Mouse (Mus musculus): ENCODE measurements around the gene Pgm2. TPM values are rescaled to one million over a fixed set of nuclear protein-coding genes. Genes with fewer than 3 reads are reported as not detected.
A peak's percentile ranks its signal among the peaks of the same experiment; 100 is the strongest.

Gene Pgm2
- polyA plus RNA-seq, 1 experiment from 2014 or later = 27.8 TPM

DNA sequence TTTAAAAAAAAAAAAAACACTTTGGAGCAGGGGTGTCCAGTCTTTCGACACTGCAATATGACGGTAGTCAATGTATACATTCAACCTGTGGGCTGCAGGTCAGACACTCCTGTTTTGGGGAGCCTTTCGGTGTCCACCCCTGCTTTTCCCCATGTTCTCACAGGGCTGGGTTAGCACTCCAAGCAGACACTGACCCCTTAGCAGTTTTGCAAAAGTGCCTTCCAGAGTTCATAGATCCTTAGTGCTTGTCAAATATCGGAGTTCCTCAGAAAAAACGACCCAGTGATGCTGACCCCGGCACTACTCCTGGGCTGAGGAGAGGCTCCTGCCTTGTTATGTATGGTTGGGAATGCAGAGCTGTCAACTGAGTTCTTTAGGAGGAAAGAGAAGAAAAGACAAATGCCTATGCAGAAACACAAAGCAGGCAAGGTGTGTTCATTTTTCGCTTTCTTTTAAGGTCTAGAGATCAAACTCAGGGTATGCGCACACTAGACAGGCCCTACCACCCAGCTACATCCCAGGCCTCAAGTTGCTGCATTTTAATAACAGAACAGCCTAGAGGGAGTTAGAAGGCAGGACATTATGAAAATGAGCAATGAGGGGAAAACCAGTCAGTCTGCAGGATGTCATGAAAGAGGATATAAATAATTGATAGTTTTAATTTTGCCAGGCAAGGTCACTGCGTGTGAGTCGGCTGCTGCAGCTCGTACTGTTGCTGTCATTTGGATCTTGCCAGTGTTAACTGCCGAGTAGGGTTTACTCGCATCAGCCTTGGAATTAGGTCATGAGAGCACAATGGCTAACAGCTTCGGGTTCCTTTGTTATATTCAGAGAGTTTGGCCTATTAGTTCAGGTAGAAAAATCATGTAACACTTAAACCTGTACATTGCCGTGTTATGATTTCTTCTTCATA, 9.0 kb upstream of the Pgm2 start:
- Histone ChIP-seq H3K27ac (no peak overlapping the region), H3K4me1 (no peaks in the 10 kb centered on the region), H3K36me3 (no peaks in the 10 kb centered on the region), H3K27me3 (ENCODE audit: insufficient read depth, poor library complexity, severe bottlenecking) (no peaks in the 10 kb centered on the region), H3K9me3 (no peaks in the 10 kb centered on the region), H3K4me3 (no peak overlapping the region)
- no peak for DNase-seq (ENCODE audit: low spot score)
- WGBS = 89% methylated on average over 15 of the region's 15 CpGs

GRCm38 (mm10) chr5:64085405-64085804, 7.3 kb upstream of the Pgm2 start:
- DNase-seq (ENCODE audit: low spot score) = no peak

GRCm38 (mm10) chr5:64088740-64089139, 4.0 kb upstream of the Pgm2 start:
- WGBS = 79% methylated on average over 9 of the region's 9 CpGs
- Histone ChIP-seq H3K36me3 (no peaks in the 10 kb centered on the region), H3K4me1 (peaks cover 4% of the 10 kb centered on the region), H3K27me3 (ENCODE audit: insufficient read depth, poor library complexity, severe bottlenecking) (no peaks in the 10 kb centered on the region), H3K9me3 (no peaks in the 10 kb centered on the region), H3K27ac (no peak overlapping the region), H3K4me3 (no peak overlapping the region)
- DNase-seq (ENCODE audit: low spot score) = no peak

More at GRCm38 (mm10) chr5:64085405-64085804, 7.3 kb upstream of the Pgm2 start:
- Histone ChIP-seq H3K27me3 (ENCODE audit: insufficient read depth, poor library complexity, severe bottlenecking) (no peaks in the 10 kb centered on the region), H3K27ac (no peak overlapping the region), H3K4me3 (no peak overlapping the region), H3K36me3 (no peaks in the 10 kb centered on the region), H3K9me3 (no peaks in the 10 kb centered on the region), H3K4me1 (no peaks in the 10 kb centered on the region)
- 95% methylated on average over 9 of the region's 9 CpGs for WGBS

GRCm38 (mm10) chr5:64093349-64093871, 660 bp downstream of the Pgm2 start:
- Histone ChIP-seq H3K4me3 (peak overlapping the region; percentile 85), H3K27ac (peak overlapping the region; percentile 90), H3K27me3 (ENCODE audit: insufficient read depth, poor library complexity, severe bottlenecking) (no peaks in the 10 kb centered on the region), H3K4me1 (peaks cover 24% of the 10 kb centered on the region), H3K9me3 (no peaks in the 10 kb centered on the region), H3K36me3 (peaks cover 13% of the 10 kb centered on the region)
- WGBS = 1% methylated on average over 15 of the region's 15 CpGs
- DNase-seq (ENCODE audit: low spot score) = no peak

DNA sequence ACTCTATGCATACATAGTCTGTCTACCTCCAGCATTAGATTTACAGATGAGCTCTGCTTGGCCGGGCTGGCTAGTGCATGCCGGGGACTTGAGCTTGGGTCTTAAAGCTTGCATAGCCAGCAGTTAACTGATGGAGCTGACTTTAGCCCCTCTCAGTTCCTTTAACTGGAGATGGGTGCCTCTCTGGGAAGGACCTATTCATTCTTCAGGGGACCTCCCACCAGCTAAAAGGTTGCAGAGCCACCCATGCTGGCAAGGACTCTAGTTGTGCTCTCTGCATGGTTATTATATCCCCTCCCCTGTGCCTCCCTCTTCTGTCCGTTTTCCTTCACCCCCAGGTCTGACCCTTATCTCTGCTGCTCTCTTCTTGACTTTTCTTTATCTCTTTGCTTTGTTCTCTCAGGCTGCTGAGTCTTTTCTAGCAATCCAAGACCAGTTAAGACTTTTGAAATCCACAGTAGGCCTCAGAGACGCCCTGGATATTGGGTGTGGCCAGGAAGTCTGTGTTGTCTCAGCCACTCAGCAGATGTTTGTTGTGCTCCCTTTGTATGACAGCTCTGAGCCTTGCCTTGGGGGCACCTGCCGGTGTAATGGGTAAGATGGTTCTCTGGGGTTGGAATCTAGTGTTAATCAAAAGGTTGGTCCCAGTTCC, 2.7 kb downstream of the Pgm2 start:
- Histone ChIP-seq H3K4me3 (no peak overlapping the region), H3K27me3 (ENCODE audit: insufficient read depth, poor library complexity, severe bottlenecking) (no peaks in the 10 kb centered on the region), H3K27ac (0 out of 2 replicates have a peak overlapping the region, but pooled peaks have one; percentile 42), H3K36me3 (peaks cover 18% of the 10 kb centered on the region), H3K4me1 (peaks cover 24% of the 10 kb centered on the region), H3K9me3 (no peaks in the 10 kb centered on the region)
- DNase-seq (ENCODE audit: low spot score) = no peak
- WGBS = 49% methylated on average over 5 of the region's 5 CpGs

GRCm38 (mm10) chr5:64101993-64102716, 9.4 kb downstream of the Pgm2 start:
- no peaks in the 10 kb centered on the region for H3K27me3 ChIP-seq (ENCODE audit: insufficient read depth, poor library complexity, severe bottlenecking)
- no peaks in the 10 kb centered on the region for H3K9me3 ChIP-seq
- WGBS = 70% methylated on average over 9 of the region's 9 CpGs
- DNase-seq (ENCODE audit: low spot score) = no peak
- H3K4me1 ChIP-seq = peaks cover 7% of the 10 kb centered on the region
- H3K36me3 ChIP-seq = peaks cover 54% of the 10 kb centered on the region
- 0 out of 2 replicates have a peak overlapping the region, but pooled peaks have one; percentile 37 for H3K27ac ChIP-seq
- no peak overlapping the region for H3K4me3 ChIP-seq

GRCm38 (mm10) chr5:64102717-64103075, 9.9 kb downstream of the Pgm2 start:
- Histone ChIP-seq H3K4me1 (peaks cover 7% of the 10 kb centered on the region), H3K36me3 (peaks cover 56% of the 10 kb centered on the region), H3K4me3 (no peak overlapping the region), H3K27me3 (ENCODE audit: insufficient read depth, poor library complexity, severe bottlenecking) (no peaks in the 10 kb centered on the region), H3K27ac (0 out of 2 replicates have a peak overlapping the region, but pooled peaks have one; percentile 37), H3K9me3 (no peaks in the 10 kb centered on the region)
- WGBS = 70% methylated on average over 7 of the region's 7 CpGs
- no peak for DNase-seq (ENCODE audit: low spot score)

DNA sequence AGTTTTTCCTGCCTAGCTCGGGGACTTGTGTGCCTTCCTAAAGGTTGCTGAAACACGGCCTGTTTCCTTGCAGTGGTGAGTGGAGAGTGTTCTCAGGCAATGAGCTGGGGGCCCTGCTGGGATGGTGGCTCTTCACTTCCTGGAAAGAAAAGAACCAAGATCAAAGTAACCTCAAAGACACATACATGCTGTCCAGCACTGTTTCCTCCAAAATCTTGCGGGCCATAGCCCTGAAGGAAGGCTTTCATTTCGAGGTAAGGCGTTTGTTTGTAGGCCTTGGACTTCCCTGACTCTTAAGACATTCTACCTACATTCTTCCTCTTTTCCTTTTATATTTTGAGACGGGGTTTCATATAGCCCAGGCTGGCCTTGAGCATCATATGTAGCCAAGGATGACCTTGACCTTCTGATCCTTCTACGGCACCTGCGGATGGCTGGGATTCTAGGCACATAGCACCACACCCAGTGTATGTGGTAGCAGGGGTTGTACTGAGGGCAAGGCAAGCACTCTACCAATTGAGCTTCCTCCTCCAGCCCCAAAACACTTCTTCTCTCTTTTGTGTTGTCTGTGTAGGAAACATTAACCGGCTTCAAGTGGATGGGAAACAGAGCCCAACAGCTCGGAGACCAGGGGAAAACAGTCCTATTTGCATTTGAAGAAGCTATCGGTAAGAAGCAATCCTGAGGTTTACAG, 15.0 kb downstream of the Pgm2 start:
- peaks cover 77% of the 10 kb centered on the region for H3K36me3 ChIP-seq
- WGBS = 84% methylated on average over 11 of the region's 11 CpGs
- no peak overlapping the region for H3K4me3 ChIP-seq
- DNase-seq (ENCODE audit: low spot score) = no peak
- no peak overlapping the region for H3K27ac ChIP-seq
- H3K27me3 ChIP-seq (ENCODE audit: insufficient read depth, poor library complexity, severe bottlenecking) = no peaks in the 10 kb centered on the region
- H3K9me3 ChIP-seq = no peaks in the 10 kb centered on the region
- peaks cover 2% of the 10 kb centered on the region for H3K4me1 ChIP-seq

GRCm38 (mm10) chr5:64109217-64109616, 16.5 kb downstream of the Pgm2 start:
- Histone ChIP-seq H3K36me3 (peaks cover 78% of the 10 kb centered on the region), H3K27me3 (ENCODE audit: insufficient read depth, poor library complexity, severe bottlenecking) (no peaks in the 10 kb centered on the region), H3K27ac (no peak overlapping the region), H3K4me1 (no peaks in the 10 kb centered on the region), H3K4me3 (no peak overlapping the region), H3K9me3 (no peaks in the 10 kb centered on the region)
- no peak for DNase-seq (ENCODE audit: low spot score)
- WGBS = 61% methylated on average over 3 of the region's 3 CpGs

DNA sequence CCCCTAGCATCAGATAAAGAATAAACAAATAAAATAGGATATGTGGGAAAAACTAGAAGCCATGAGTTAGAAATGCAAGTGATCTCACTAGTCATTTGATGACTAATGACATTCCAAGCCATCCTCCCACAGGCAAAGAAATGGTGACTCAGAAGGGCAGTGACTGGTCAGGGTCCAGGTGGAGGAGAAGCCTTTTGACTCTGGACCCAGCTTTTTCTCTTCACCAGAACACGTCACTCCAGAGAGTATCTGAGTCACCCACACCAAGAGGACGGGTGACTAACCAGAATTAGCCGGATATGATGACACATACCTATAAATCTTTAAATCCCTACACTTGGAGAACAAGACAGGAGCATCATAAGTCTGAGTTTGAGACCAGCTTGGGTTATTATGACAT, 19.6 kb downstream of the Pgm2 start:
- Histone ChIP-seq H3K36me3 (peaks cover 86% of the 10 kb centered on the region), H3K4me3 (no peak overlapping the region), H3K27ac (no peak overlapping the region), H3K9me3 (no peaks in the 10 kb centered on the region; the same call in 1 of the 2 replicates), H3K27me3 (ENCODE audit: insufficient read depth, poor library complexity, severe bottlenecking) (no peaks in the 10 kb centered on the region), H3K4me1 (no peaks in the 10 kb centered on the region)
- no peak for DNase-seq (ENCODE audit: low spot score)
- WGBS = 85% methylated on average over 3 of the region's 3 CpGs

DNA sequence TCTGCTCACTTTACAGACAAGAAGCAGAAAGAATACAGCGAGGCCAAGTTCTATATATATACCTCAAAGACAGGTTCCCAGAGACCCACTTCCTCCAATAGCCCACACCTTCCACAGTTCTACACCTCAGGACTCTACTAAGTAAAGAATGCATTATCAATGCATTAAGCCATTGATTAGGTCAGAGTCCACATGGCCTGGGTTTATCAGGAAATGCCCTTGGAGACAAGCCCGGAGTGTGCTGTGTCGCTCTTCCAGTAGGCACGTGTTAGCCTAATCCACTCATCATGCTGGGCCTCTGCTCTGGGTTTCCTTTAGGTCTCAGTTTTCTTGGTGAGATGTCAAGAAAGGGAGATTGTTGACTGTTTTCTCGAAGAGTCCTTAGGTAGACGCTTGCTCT, 21.5 kb downstream of the Pgm2 start:
- H3K4me1 ChIP-seq = no peaks in the 10 kb centered on the region
- no peak overlapping the region for H3K4me3 ChIP-seq
- H3K27me3 ChIP-seq (ENCODE audit: insufficient read depth, poor library complexity, severe bottlenecking) = no peaks in the 10 kb centered on the region
- H3K9me3 ChIP-seq = no peaks in the 10 kb centered on the region; the same call in 1 of the 2 replicates
- DNase-seq (ENCODE audit: low spot score) = no peak
- no peak overlapping the region for H3K27ac ChIP-seq
- H3K36me3 ChIP-seq = peaks cover 73% of the 10 kb centered on the region
- WGBS = 78% methylated on average over 6 of the region's 6 CpGs

- 85% methylated on average over 1 of the region's 1 CpGs for WGBS
- Histone ChIP-seq H3K27me3 (ENCODE audit: insufficient read depth, poor library complexity, severe bottlenecking) (no peaks in the 10 kb centered on the region), H3K4me3 (no peak overlapping the region), H3K36me3 (peaks cover 50% of the 10 kb centered on the region), H3K27ac (no peak overlapping the region), H3K4me1 (no peaks in the 10 kb centered on the region), H3K9me3 (no peaks in the 10 kb centered on the region; the same call in 1 of the 2 replicates)
- DNase-seq (ENCODE audit: low spot score) = no peak
Observed at GRCm38 (mm10) chr5:64117191-64117590, 24.4 kb downstream of the Pgm2 start.

Measured in heart, embryonic 10.5 days (tissue).